Mouse (Mus musculus): ENCODE results near the gene Bdnf.

GRCm38 (mm10) chr2:109725831-109726230 lies 51.3 kb downstream of the Bdnf start:
- no peak for TF ChIP-seq GATA1 (IDR thresholded peaks at IDR 0.05; ENCODE audit: low read length)
- no peak for TF ChIP-seq TAL1 (IDR thresholded peaks at IDR 0.05; ENCODE audit: low read length)
